Mouse (Mus musculus): Measurements from ENCODE around the gene Qser1.

GRCm38 (mm10) chr2:104864176-104864860 is 47.8 kb upstream of the Qser1 start:
- TF ChIP-seq CTCF (IDR thresholded peaks at IDR 0.05; ENCODE audit: extremely low read depth, insufficient read length, insufficient replicate concordance, low read depth, low read length) (no peak), POLR2A (IDR thresholded peaks at IDR 0.05; ENCODE audit: low read depth, low read length) (no peak)
